Mouse (Mus musculus) MEL (cell line): Measurements from ENCODE around the gene Pla2g5.
"Not testable (repeated sequence)": the region's sequence is repeated elsewhere in the genome, so short reads cannot be mapped to it uniquely, and the experiment has no call there.

ENCODE experiments used
- CTCF ChIP-seq, 3 experiments: IDR thresholded peaks in 2 of 3; conservative IDR thresholded peaks in 1 of 3; 2 replicates each; pipeline ENCODE4 v1.5.1; 2011 to 2012; ENCODE audit warnings: low read length in 3 of 3, low read depth in 2 of 3, mild to moderate bottlenecking in 2 of 3, improper control_type of control experiment in 1 of 3, inconsistent platforms in 1 of 3, mixed read lengths in 1 of 3, moderate library complexity in 1 of 3; ENCODE audit not compliant: control insufficient read depth in 1 of 3, insufficient read depth in 1 of 3, poor library complexity in 1 of 3, severe bottlenecking in 1 of 3
- EP300 ChIP-seq, 2 experiments: IDR thresholded peaks; 2 replicates each; pipeline ENCODE4 v1.6.1; 2011; ENCODE audit warnings: improper control_type of control experiment in 2 of 2, low read length in 2 of 2, low read depth in 1 of 2, mild to moderate bottlenecking in 1 of 2
- GATA1 ChIP-seq: IDR thresholded peaks from 2 replicates; pipeline ENCODE4 v1.6.1; 2011; ENCODE audit warnings: low read depth, low read length, improper control_type of control experiment
- MAFK ChIP-seq: IDR thresholded peaks from 2 replicates; pipeline ENCODE4 v1.6.1; 2011; ENCODE audit warnings: low read depth, mild to moderate bottlenecking, low read length, improper control_type of control experiment, borderline replicate concordance
- MXI1 ChIP-seq: IDR thresholded peaks from 2 replicates; pipeline ENCODE4 v1.6.1; 2011; ENCODE audit warnings: mild to moderate bottlenecking, low read depth, low read length, improper control_type of control experiment
- MYC ChIP-seq: IDR thresholded peaks from 2 replicates; pipeline ENCODE4 v1.6.1; 2011; ENCODE audit warnings: low read depth, mild to moderate bottlenecking, low read length, improper control_type of control experiment, moderate library complexity
- NRF1 ChIP-seq: IDR thresholded peaks from 2 replicates; pipeline ENCODE4 v1.6.1; 2014; ENCODE audit warnings: low read depth, mild to moderate bottlenecking, inconsistent platforms, low read length, improper control_type of control experiment, moderate library complexity; ENCODE audit not compliant: poor library complexity, insufficient read depth, severe bottlenecking
- POLR2A ChIP-seq, 2 experiments: IDR thresholded peaks; 2 replicates each; pipeline ENCODE4 v1.6.1; 2011 to 2012; ENCODE audit warnings: low read length in 2 of 2, mild to moderate bottlenecking in 2 of 2, control low read depth in 1 of 2, improper control_type of control experiment in 1 of 2, low read depth in 1 of 2, moderate library complexity in 1 of 2; ENCODE audit not compliant: control insufficient read depth in 1 of 2, insufficient read depth in 1 of 2, poor library complexity in 1 of 2
- SIN3A ChIP-seq: IDR thresholded peaks from 2 replicates; pipeline ENCODE4 v1.6.1; 2012; ENCODE audit warnings: low read length, improper control_type of control experiment, inconsistent platforms
- TAL1 ChIP-seq: IDR thresholded peaks from 2 replicates; pipeline ENCODE4 v1.6.1; 2012; ENCODE audit warnings: mild to moderate bottlenecking, inconsistent platforms, low read length, moderate library complexity, mixed read lengths
- TCF12 ChIP-seq: IDR thresholded peaks from 2 replicates; pipeline ENCODE4 v1.6.1; 2014; ENCODE audit warnings: low read depth, mild to moderate bottlenecking, inconsistent platforms, low read length, improper control_type of control experiment, moderate library complexity
- ZMIZ1 ChIP-seq: IDR thresholded peaks from 2 replicates; pipeline ENCODE4 v1.6.1; 2012; ENCODE audit warnings: low read depth, mild to moderate bottlenecking, inconsistent platforms, low read length, improper control_type of control experiment, moderate library complexity

GRCm38 (mm10) chr4:138893789-138894188, 30.5 kb upstream of the Pla2g5 start:
- TF ChIP-seq SIN3A; NRF1; GATA1; CTCF (IDR thresholded peaks at IDR 0.05 in 2 of 3, conservative IDR thresholded peaks at IDR 0.05 in 1 of 3; ENCODE audit: control insufficient read depth in 1 of 3, insufficient read depth in 1 of 3, low read depth in 2 of 3, low read length in 3 of 3, poor library complexity in 1 of 3, severe bottlenecking in 1 of 3); POLR2A (IDR thresholded peaks at IDR 0.05; ENCODE audit: control insufficient read depth in 1 of 2, insufficient read depth in 1 of 2, low read depth in 1 of 2, low read length in 2 of 2, poor library complexity in 1 of 2); MYC; TCF12; EP300 (IDR thresholded peaks at IDR 0.05; ENCODE audit: low read depth in 1 of 2, low read length in 2 of 2); TAL1; ZMIZ1; MAFK; MXI1: not testable (repeated sequence)
